Mouse (Mus musculus): Measurements from ENCODE around the gene Foxn3. TPM values are rescaled to one million over a fixed set of nuclear protein-coding genes. Genes with fewer than 3 reads are reported as not detected.

The Foxn3 gene
- polyA plus RNA-seq, 1 experiment = 91.0 TPM

DNA sequence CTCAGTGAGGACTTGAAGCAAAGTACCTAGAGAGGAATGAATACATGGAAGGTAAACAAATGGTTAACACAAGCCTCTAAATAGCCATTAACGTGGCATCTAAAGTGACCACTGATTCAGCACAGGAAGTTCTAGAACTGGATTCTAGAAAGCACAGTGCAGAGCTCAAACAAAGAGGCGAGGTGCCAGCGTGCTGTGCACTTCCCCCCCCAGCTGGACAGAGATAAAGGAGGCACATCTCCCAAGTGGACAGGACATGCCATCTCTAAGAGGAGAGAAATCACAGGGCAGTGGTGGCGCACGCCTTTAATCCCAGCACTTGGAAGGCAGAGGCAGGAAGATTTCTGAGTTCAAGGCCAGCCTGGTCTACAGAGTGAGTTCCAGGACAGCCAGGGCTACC lies 173.0 kb downstream of the Foxn3 start:
- WGBS = 82% methylated on average over 5 of the region's 5 CpGs
- Histone ChIP-seq H3K4me1 (ENCODE audit: control insufficient read depth, insufficient read depth, low read length) (peaks cover 12% of the 10 kb centered on the region), H3K27ac (ENCODE audit: insufficient read depth, low read depth, low read length) (no peak overlapping the region), H3K4me3 (ENCODE audit: insufficient read depth, low read depth, low read length) (no peak overlapping the region)
- TF ChIP-seq POLR2A (IDR thresholded peaks at IDR 0.05; ENCODE audit: insufficient read depth, low read depth, low read length) = no peak
- TF ChIP-seq CTCF (IDR thresholded peaks at IDR 0.05; ENCODE audit: insufficient read depth, low read depth, low read length) = no peak

DNA sequence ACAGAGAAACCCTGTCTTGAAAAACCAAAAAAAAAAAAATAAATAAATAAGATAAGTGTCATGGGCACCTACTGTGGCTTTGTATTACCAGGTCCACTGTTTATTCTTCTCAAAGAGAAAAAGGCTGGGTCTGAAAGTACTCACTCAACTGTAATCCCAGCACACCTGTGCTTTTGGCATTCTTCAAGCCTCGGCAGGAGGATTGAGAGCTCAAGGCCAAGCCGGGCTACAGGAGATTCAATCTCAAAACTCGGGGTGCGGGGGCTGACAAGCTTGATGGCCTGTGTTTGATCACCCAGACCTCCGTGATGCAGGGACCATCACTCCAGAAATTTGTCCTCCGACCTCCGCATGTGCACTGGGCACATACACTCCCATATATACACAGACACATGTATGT lies 174.1 kb downstream of the Foxn3 start:
- H3K4me1 ChIP-seq (ENCODE audit: control insufficient read depth, insufficient read depth, low read length) = peaks cover 12% of the 10 kb centered on the region

DNA sequence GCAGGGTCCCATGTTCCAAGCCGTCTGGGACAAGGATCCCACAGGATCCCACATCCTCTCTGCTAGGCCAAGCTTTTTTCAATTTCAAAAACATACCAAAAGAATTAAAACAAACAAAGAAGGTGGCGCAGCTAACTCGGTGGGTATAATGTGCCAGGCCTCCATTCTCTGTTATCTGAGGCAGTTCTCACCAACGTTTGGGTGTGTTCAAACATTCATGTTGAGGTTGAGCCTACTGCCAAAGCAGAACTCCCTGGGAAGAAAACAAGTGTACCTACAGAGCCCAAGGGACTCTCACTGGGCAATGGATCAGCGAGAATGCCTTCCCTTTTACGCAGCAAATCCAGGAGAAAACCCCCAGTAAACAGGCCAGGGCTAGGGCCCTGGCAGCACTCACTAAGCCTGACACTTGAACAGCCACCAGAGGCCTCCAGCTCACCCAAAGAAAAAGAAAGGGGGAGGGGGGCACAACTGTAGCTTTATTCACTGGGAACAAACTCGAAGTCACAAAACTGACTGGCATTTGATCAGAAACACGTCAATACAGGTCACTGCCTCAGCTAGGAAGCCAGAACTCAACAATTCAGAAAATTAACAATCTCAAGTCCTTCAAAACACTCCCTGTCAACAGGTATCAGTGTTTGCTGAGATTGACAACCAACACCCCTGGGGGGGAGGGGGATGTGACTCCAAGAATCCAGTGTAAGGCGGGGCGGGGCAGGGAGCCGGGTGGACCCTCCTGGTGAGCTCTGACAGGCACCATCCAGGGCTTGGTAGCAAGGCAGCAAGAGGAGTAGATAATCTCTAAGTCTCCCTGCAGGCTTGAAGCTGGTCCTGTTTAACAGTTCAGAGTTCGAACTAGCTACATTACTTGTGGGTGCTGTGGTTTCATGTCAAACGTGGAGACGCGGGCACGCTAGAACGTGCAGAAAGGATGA lies 177.2 kb downstream of the Foxn3 start:
- 67% methylated on average over 17 of the region's 17 CpGs for WGBS
- no peak overlapping the region for H3K4me3 ChIP-seq (ENCODE audit: insufficient read depth, low read depth, low read length)
- TF ChIP-seq POLR2A (IDR thresholded peaks at IDR 0.05; ENCODE audit: insufficient read depth, low read depth, low read length) = no peak
- no peak for TF ChIP-seq CTCF (IDR thresholded peaks at IDR 0.05; ENCODE audit: insufficient read depth, low read depth, low read length)
- peaks cover 11% of the 10 kb centered on the region; the same call in 1 of the 2 replicates for H3K4me1 ChIP-seq (ENCODE audit: control insufficient read depth, insufficient read depth, low read length)
- no peak overlapping the region for H3K27ac ChIP-seq (ENCODE audit: insufficient read depth, low read depth, low read length)

More for the DNA sequence above, 174.1 kb downstream of the Foxn3 start:
- Histone ChIP-seq H3K27ac (ENCODE audit: insufficient read depth, low read depth, low read length) (no peak overlapping the region), H3K4me3 (ENCODE audit: insufficient read depth, low read depth, low read length) (no peak overlapping the region)
- 93% methylated on average over 7 of the region's 7 CpGs for WGBS
- TF ChIP-seq POLR2A (IDR thresholded peaks at IDR 0.05; ENCODE audit: insufficient read depth, low read depth, low read length) (no peak), CTCF (IDR thresholded peaks at IDR 0.05; ENCODE audit: insufficient read depth, low read depth, low read length) (no peak)

DNA sequence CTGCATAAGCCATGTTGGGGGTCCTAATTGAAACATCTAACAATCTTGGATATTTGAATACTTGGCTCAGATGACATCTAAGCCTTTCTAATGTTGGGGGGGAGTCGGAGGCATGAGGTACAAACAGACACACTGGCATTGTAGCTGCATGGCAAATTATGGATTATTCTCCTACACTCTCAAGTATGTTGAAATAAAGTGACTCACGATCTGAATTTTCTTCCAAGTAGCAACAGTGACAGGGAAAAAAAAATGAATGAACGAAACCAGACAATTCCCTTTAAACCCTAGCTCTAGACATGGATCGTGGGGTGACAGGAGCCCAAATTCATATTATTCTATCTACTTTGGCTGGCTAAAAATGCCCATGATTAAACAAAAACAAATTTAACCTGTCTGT lies 178.3 kb downstream of the Foxn3 start:
- Histone ChIP-seq H3K27ac (ENCODE audit: insufficient read depth, low read depth, low read length) (no peak overlapping the region), H3K4me1 (ENCODE audit: control insufficient read depth, insufficient read depth, low read length) (peaks cover 20% of the 10 kb centered on the region; the same call in 1 of the 2 replicates), H3K4me3 (ENCODE audit: insufficient read depth, low read depth, low read length) (no peak overlapping the region)
- TF ChIP-seq CTCF (IDR thresholded peaks at IDR 0.05; ENCODE audit: insufficient read depth, low read depth, low read length) = no peak
- no peak for TF ChIP-seq POLR2A (IDR thresholded peaks at IDR 0.05; ENCODE audit: insufficient read depth, low read depth, low read length)
- WGBS = 73% methylated on average over 4 of the region's 4 CpGs

DNA sequence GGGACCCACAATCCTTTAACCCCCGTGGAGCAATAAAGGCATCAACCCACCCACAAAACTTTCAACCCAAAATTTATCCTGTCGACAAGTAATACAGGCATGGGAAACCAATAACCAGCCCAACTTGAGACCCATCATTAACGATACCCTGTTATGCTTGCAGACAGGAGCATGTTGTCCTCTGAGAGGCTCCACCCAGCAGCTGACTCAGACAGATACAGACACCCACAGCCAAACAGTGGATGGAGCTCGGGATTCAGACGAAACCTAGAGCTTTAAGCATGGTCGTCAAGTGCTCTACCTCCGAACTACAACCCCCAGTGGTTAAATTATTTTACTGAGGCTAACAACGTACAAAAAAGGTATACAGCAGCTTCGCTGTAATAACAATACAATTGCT lies 182.1 kb downstream of the Foxn3 start:
- H3K4me1 ChIP-seq (ENCODE audit: control insufficient read depth, insufficient read depth, low read length) = peaks cover 37% of the 10 kb centered on the region
- no peak overlapping the region for H3K27ac ChIP-seq (ENCODE audit: insufficient read depth, low read depth, low read length)
- no peak overlapping the region for H3K4me3 ChIP-seq (ENCODE audit: insufficient read depth, low read depth, low read length)
- WGBS = 62% methylated on average over 9 of the region's 9 CpGs
- no peak for TF ChIP-seq POLR2A (IDR thresholded peaks at IDR 0.05; ENCODE audit: insufficient read depth, low read depth, low read length)

DNA sequence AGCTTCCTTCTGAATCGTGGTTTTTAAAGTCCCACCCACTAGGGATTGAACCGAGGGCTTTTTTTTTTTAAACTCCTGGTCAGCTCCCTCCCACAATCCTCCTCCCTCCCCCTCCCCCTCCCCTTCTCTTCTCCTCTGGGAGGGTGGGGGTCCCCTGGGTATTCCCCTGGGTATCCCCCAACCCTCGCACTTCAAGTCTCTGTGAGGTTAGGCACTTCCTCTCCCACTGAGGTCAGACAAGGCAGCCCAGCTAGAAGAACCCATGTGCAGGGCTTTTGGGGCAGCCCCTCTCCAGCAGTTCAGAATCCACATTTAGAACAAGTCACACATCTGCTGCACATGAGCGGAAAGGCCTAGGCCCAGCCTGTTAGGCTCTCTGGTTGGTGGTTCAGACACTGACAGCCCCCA lies 182.5 kb downstream of the Foxn3 start:
- Histone ChIP-seq H3K4me3 (ENCODE audit: insufficient read depth, low read depth, low read length) (no peak overlapping the region), H3K4me1 (ENCODE audit: control insufficient read depth, insufficient read depth, low read length) (peaks cover 34% of the 10 kb centered on the region), H3K27ac (ENCODE audit: insufficient read depth, low read depth, low read length) (no peak overlapping the region)
- TF ChIP-seq POLR2A (IDR thresholded peaks at IDR 0.05; ENCODE audit: insufficient read depth, low read depth, low read length) = no peak
- TF ChIP-seq CTCF (IDR thresholded peaks at IDR 0.05; ENCODE audit: insufficient read depth, low read depth, low read length) = no peak
- WGBS = 54% methylated on average over 4 of the region's 4 CpGs

DNA sequence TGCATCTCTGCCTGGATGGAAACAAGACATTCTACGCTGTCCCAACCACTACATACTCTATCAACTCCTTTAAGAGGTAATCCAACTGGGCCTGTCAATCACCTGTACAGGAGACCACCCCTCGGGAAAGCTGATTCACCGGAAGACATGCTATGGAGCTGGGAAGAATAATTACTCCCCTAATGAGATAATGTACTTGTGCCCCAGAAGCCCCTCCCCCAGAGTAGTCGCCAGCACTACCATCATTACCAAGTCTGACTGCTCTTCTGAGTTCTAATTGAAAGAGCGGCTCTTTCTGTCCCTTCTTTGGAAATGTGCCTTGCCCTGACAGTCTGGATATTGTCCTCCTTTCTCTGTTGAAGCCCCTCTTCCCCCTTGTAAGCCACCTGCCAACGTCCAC lies 183.3 kb downstream of the Foxn3 start:
- TF ChIP-seq CTCF (IDR thresholded peaks at IDR 0.05; ENCODE audit: insufficient read depth, low read depth, low read length) = no peak
- TF ChIP-seq POLR2A (IDR thresholded peaks at IDR 0.05; ENCODE audit: insufficient read depth, low read depth, low read length) = no peak
- WGBS = 56% methylated on average over 6 of the region's 6 CpGs
- peaks cover 35% of the 10 kb centered on the region for H3K4me1 ChIP-seq (ENCODE audit: control insufficient read depth, insufficient read depth, low read length)
- no peak overlapping the region for H3K4me3 ChIP-seq (ENCODE audit: insufficient read depth, low read depth, low read length)
- H3K27ac ChIP-seq (ENCODE audit: insufficient read depth, low read depth, low read length) = no peak overlapping the region

DNA sequence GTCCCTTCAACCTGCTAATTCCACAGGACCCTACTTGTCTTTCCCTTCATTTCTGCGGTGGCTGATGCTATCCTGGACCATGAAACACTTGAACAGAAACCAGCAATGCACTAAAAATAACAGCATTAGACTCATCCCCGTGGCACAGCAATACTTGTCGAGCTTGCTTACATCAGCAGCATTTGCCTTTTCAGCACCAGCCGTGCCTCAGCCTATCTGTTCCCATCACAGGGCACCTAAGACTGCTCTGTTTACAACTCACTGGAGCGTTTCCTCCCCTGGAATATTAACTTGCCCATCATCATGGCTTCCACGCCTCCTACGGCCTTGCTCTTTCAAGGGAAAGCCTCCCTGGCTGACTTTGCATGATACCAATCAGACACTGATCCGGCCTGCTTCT lies 185.1 kb downstream of the Foxn3 start:
- WGBS = 27% methylated on average over 8 of the region's 8 CpGs
- TF ChIP-seq CTCF (IDR thresholded peaks at IDR 0.05; ENCODE audit: insufficient read depth, low read depth, low read length) = no peak
- no peak for TF ChIP-seq POLR2A (IDR thresholded peaks at IDR 0.05; ENCODE audit: insufficient read depth, low read depth, low read length)
- peak overlapping the region; percentile 22; the same call in 1 of the 2 replicates for H3K27ac ChIP-seq (ENCODE audit: insufficient read depth, low read depth, low read length)
- H3K4me3 ChIP-seq (ENCODE audit: insufficient read depth, low read depth, low read length) = no peak overlapping the region
- H3K4me1 ChIP-seq (ENCODE audit: control insufficient read depth, insufficient read depth, low read length) = peaks cover 40% of the 10 kb centered on the region

DNA sequence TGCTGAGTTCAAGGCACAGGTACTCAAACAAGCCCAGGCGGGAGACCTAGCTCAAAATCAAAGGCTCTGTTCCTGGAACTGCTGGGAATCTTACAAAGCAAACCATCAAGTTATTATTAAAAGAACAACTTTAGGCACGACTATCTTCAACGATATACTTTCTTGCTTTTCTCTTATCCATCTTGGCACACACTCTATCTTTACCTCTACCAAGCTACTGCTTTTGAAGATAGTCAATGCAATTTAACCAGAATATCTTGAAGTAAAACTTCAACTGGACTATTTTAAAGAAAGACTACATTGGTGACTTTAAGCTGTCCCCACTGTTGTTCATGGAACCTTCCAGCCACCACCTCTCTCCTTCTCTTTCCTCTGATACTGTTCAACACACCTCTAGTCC lies 185.7 kb downstream of the Foxn3 start:
- Histone ChIP-seq H3K4me3 (ENCODE audit: insufficient read depth, low read depth, low read length) (no peak overlapping the region), H3K27ac (ENCODE audit: insufficient read depth, low read depth, low read length) (no peak overlapping the region), H3K4me1 (ENCODE audit: control insufficient read depth, insufficient read depth, low read length) (peaks cover 40% of the 10 kb centered on the region)
- 47% methylated on average over 3 of the region's 3 CpGs for WGBS
- TF ChIP-seq CTCF (IDR thresholded peaks at IDR 0.05; ENCODE audit: insufficient read depth, low read depth, low read length) = no peak
- TF ChIP-seq POLR2A (IDR thresholded peaks at IDR 0.05; ENCODE audit: insufficient read depth, low read depth, low read length) = no peak

Data from olfactory bulb, adult 2 months (tissue).